Mouse (Mus musculus): Measurements from ENCODE around the gene Upp2.
A peak's percentile ranks its signal among the peaks of the same experiment; 100 is the strongest.

The Upp2 gene

GRCm38 (mm10) chr2:58567066-58567810 is at the start of gene Upp2, which contains the start of gene Acvr1:
Gene Upp2, plus strand, starts transcription at chr2:58567298.
Gene Acvr1, minus strand, starts transcription at chr2:58567157.
- DNase-seq (ENCODE audit: low spot score in 2 of 2), result peak; percentile 85 to 86

- DNase-seq (ENCODE audit: low spot score in 2 of 2), result no peak
Observed at GRCm38 (mm10) chr2:58518517-58518916, 48.6 kb upstream of the Upp2 start.

GRCm38 (mm10) chr2:58520727-58521126 is 46.4 kb upstream of the Upp2 start:
- DNase-seq (ENCODE audit: low spot score in 2 of 2), result no peak

- DNase-seq (ENCODE audit: low spot score in 2 of 2), result no peak
Observed at GRCm38 (mm10) chr2:58521621-58522020, 45.5 kb upstream of the Upp2 start.

GRCm38 (mm10) chr2:58523097-58523496 is 44.0 kb upstream of the Upp2 start:
- no peak for DNase-seq (ENCODE audit: low spot score in 2 of 2)

- no peak for DNase-seq (ENCODE audit: low spot score in 2 of 2)
Observed at GRCm38 (mm10) chr2:58523894-58524293, 43.2 kb upstream of the Upp2 start.

GRCm38 (mm10) chr2:58524356-58524755 is 42.7 kb upstream of the Upp2 start:
- no peak for DNase-seq (ENCODE audit: low spot score in 2 of 2)

- DNase-seq (ENCODE audit: low spot score in 2 of 2), result no peak
Observed at GRCm38 (mm10) chr2:58527786-58528185, 39.3 kb upstream of the Upp2 start.

- no peak for DNase-seq (ENCODE audit: low spot score in 2 of 2)
Observed at GRCm38 (mm10) chr2:58529384-58529783, 37.7 kb upstream of the Upp2 start.

GRCm38 (mm10) chr2:58529860-58530440 is 37.1 kb upstream of the Upp2 start:
- no peak for DNase-seq (ENCODE audit: low spot score in 2 of 2)

- DNase-seq (ENCODE audit: low spot score in 2 of 2), result no peak
Observed at GRCm38 (mm10) chr2:58530521-58530920, 36.6 kb upstream of the Upp2 start.

GRCm38 (mm10) chr2:58532260-58532850 is 34.7 kb upstream of the Upp2 start:
- peak; percentile 60 to 64 for DNase-seq (ENCODE audit: low spot score in 2 of 2)

- DNase-seq (ENCODE audit: low spot score in 2 of 2), result peak in 1 of 2 experiments; percentile 20
Observed at GRCm38 (mm10) chr2:58533521-58534001, 33.5 kb upstream of the Upp2 start.

- no peak for DNase-seq (ENCODE audit: low spot score in 2 of 2)
Observed at GRCm38 (mm10) chr2:58534379-58534778, 32.7 kb upstream of the Upp2 start.

- DNase-seq (ENCODE audit: low spot score in 2 of 2), result no peak
Observed at GRCm38 (mm10) chr2:58535233-58535632, 31.9 kb upstream of the Upp2 start.

- DNase-seq (ENCODE audit: low spot score in 2 of 2), result no peak
Observed at GRCm38 (mm10) chr2:58536796-58537195, 30.3 kb upstream of the Upp2 start.

GRCm38 (mm10) chr2:58538196-58538595 is 28.9 kb upstream of the Upp2 start:
- no peak for DNase-seq (ENCODE audit: low spot score in 2 of 2)

GRCm38 (mm10) chr2:58543252-58543651 is 23.8 kb upstream of the Upp2 start:
- DNase-seq (ENCODE audit: low spot score in 2 of 2), result no peak

- no peak for DNase-seq (ENCODE audit: low spot score in 2 of 2)
Observed at GRCm38 (mm10) chr2:58544368-58544767, 22.7 kb upstream of the Upp2 start.

GRCm38 (mm10) chr2:58546264-58546663 is 20.8 kb upstream of the Upp2 start:
- DNase-seq (ENCODE audit: low spot score in 2 of 2), result no peak

GRCm38 (mm10) chr2:58548943-58549342 is 18.2 kb upstream of the Upp2 start:
- DNase-seq (ENCODE audit: low spot score in 2 of 2), result no peak

GRCm38 (mm10) chr2:58549960-58550359 is 17.1 kb upstream of the Upp2 start:
- no peak for DNase-seq (ENCODE audit: low spot score in 2 of 2)

- DNase-seq (ENCODE audit: low spot score in 2 of 2), result no peak
Observed at GRCm38 (mm10) chr2:58550488-58550887, 16.6 kb upstream of the Upp2 start.

Measured in frontal cortex, postnatal 36 days (tissue).